Mouse (Mus musculus) heart, embryonic 11.5 days (tissue): ENCODE data around the gene Snx9. TPM values are rescaled to one million over a fixed set of nuclear protein-coding genes. Genes with fewer than 3 reads are reported as not detected.

Experiments
- ATAC-seq: fragments of 200-750 bp; cut with Nextera tagmentation; replicated peaks from 2 replicates; pipeline ENCODE4 v1.8.0; 2017; ENCODE audit warnings: moderate library complexity; ENCODE audit not compliant: insufficient number of reproducible peaks, low FRiP score, low TSS enrichment
- H3K27ac ChIP-seq: fragments of 300-500 bp; sonication (generic); 2 replicates; pipeline ENCODE4 v1.5.1; 2014; ENCODE audit warnings: mild to moderate bottlenecking, low read depth, low read length
- H3K27me3 ChIP-seq: fragments of 300-500 bp; sonication (generic); 2 replicates; pipeline ENCODE4 v1.6.1; 2014; ENCODE audit warnings: mild to moderate bottlenecking, low read length, mixed read lengths; ENCODE audit not compliant: control insufficient read depth, insufficient read depth
- H3K36me3 ChIP-seq: fragments of 300-500 bp; sonication (generic); 2 replicates; pipeline ENCODE4 v1.6.1; 2014; ENCODE audit warnings: mild to moderate bottlenecking, low read length, moderate library complexity, mixed read lengths; ENCODE audit not compliant: control insufficient read depth, insufficient read depth
- H3K4me1 ChIP-seq: fragments of 300-500 bp; sonication (generic); 2 replicates; pipeline ENCODE4 v1.6.1; 2014; ENCODE audit warnings: low read length; ENCODE audit not compliant: control insufficient read depth, insufficient read depth
- H3K4me2 ChIP-seq: fragments of 300-500 bp; sonication (generic); 2 replicates; pipeline ENCODE4 v1.6.1; 2014; ENCODE audit warnings: mild to moderate bottlenecking, moderate library complexity
- H3K4me3 ChIP-seq: fragments of 300-500 bp; sonication (generic); 2 replicates; pipeline ENCODE4 v1.5.1; 2014; ENCODE audit warnings: low read depth, low read length
- H3K9ac ChIP-seq: fragments of 300-500 bp; sonication (generic); 2 replicates; pipeline ENCODE4 v1.6.1; 2014; ENCODE audit warnings: mild to moderate bottlenecking, low read depth, low read length, moderate library complexity
- H3K9me3 ChIP-seq: fragments of 300-500 bp; sonication (generic); replicated peaks from 2 replicates; pipeline ENCODE4 v1.6.1; 2016; ENCODE audit warnings: low read length; ENCODE audit not compliant: control insufficient read depth
- WGBS: fragments of 180-500 bp; shearing (Covaris S2); extraction: QIAGEN DNeasy Blood & Tissue Kit; methylation state at CpG from one replicate; pipeline ENCODE4 v1.1.7; 2014; ENCODE audit not compliant: insufficient replicate concordance; 5-methylcytosine and 5-hydroxymethylcytosine counted together
- polyA plus RNA-seq: library from polyadenylated mRNA; unstranded; fragments of >200 nt; fragmentation: Nextera tagmentation; extraction: Ambion mirVana; gene quantifications from 2 replicates; pipeline ENCODE4 v1.2.1, GENCODE M21; 2014

The Snx9 gene
- polyA plus RNA-seq, 1 experiment from 2014 or later, result 26.5 TPM

GRCm38 (mm10) chr17:5886943-5887800 is 46.0 kb downstream of the Snx9 start:
- no peak overlapping the region for H3K4me2 ChIP-seq
- no peaks in the 10 kb centered on the region for H3K27me3 ChIP-seq
- 68% methylated on average over 20 of the region's 20 CpGs for WGBS
- no peaks in the 10 kb centered on the region; the same call in 1 of the 2 replicates for H3K36me3 ChIP-seq
- no peak overlapping the region for H3K27ac ChIP-seq
- H3K4me1 ChIP-seq, result peaks cover 12% of the 10 kb centered on the region
- ATAC-seq, result no peak
- no peak overlapping the region for H3K4me3 ChIP-seq
- no peaks in the 10 kb centered on the region for H3K9me3 ChIP-seq
- no peak overlapping the region for H3K9ac ChIP-seq

- Histone ChIP-seq H3K27ac (no peak overlapping the region), H3K27me3 (no peaks in the 10 kb centered on the region), H3K4me2 (no peak overlapping the region), H3K36me3 (no peaks in the 10 kb centered on the region; the same call in 1 of the 2 replicates), H3K9ac (no peak overlapping the region), H3K4me1 (peaks cover 19% of the 10 kb centered on the region), H3K4me3 (no peak overlapping the region), H3K9me3 (no peaks in the 10 kb centered on the region)
- ATAC-seq, result no peak
- 15% methylated on average over 8 of the region's 8 CpGs for WGBS
Measured at GRCm38 (mm10) chr17:5890429-5890828, 49.3 kb downstream of the Snx9 start.

- H3K27me3 ChIP-seq, result no peaks in the 10 kb centered on the region
- H3K4me3 ChIP-seq, result no peak overlapping the region
- H3K4me1 ChIP-seq, result peaks cover 17% of the 10 kb centered on the region
- no peak overlapping the region for H3K4me2 ChIP-seq
- 77% methylated on average over 9 of the region's 9 CpGs for WGBS
- H3K9me3 ChIP-seq, result no peaks in the 10 kb centered on the region
- H3K9ac ChIP-seq, result no peak overlapping the region
- peak overlapping the region; percentile 42 for H3K27ac ChIP-seq
- no peaks in the 10 kb centered on the region; the same call in 1 of the 2 replicates for H3K36me3 ChIP-seq
- 0 out of 2 replicates have a peak, but pooled peaks have one; percentile 37 for ATAC-seq
Measured at GRCm38 (mm10) chr17:5891933-5892683, 51.0 kb downstream of the Snx9 start.

- Histone ChIP-seq H3K4me3 (no peak overlapping the region), H3K9me3 (no peaks in the 10 kb centered on the region), H3K27ac (peak overlapping the region; percentile 42; the same call in 1 of the 2 replicates), H3K4me2 (no peak overlapping the region), H3K4me1 (peaks cover 17% of the 10 kb centered on the region), H3K27me3 (no peaks in the 10 kb centered on the region), H3K9ac (no peak overlapping the region), H3K36me3 (no peaks in the 10 kb centered on the region; the same call in 1 of the 2 replicates)
- 20% methylated on average over 7 of the region's 7 CpGs for WGBS
- ATAC-seq, result peak; percentile 52; the same call in 1 of the 2 replicates
Measured at GRCm38 (mm10) chr17:5893092-5893491, 52.0 kb downstream of the Snx9 start.

GRCm38 (mm10) chr17:5893574-5894148 is 52.5 kb downstream of the Snx9 start:
- ATAC-seq, result no peak
- H3K36me3 ChIP-seq, result no peaks in the 10 kb centered on the region; the same call in 1 of the 2 replicates
- H3K9ac ChIP-seq, result no peak overlapping the region
- H3K27me3 ChIP-seq, result no peaks in the 10 kb centered on the region
- H3K4me2 ChIP-seq, result no peak overlapping the region
- H3K4me1 ChIP-seq, result peaks cover 17% of the 10 kb centered on the region
- H3K9me3 ChIP-seq, result no peaks in the 10 kb centered on the region
- peak overlapping the region; percentile 42; the same call in 1 of the 2 replicates for H3K27ac ChIP-seq
- 74% methylated on average over 7 of the region's 7 CpGs for WGBS
- no peak overlapping the region for H3K4me3 ChIP-seq

- Histone ChIP-seq H3K4me3 (no peak overlapping the region), H3K27ac (no peak overlapping the region), H3K4me1 (peaks cover 17% of the 10 kb centered on the region), H3K36me3 (peaks cover 7% of the 10 kb centered on the region; the same call in 1 of the 2 replicates), H3K27me3 (no peaks in the 10 kb centered on the region), H3K9me3 (no peaks in the 10 kb centered on the region), H3K4me2 (no peak overlapping the region), H3K9ac (no peak overlapping the region)
- no peak for ATAC-seq
- 40% methylated on average over 4 of the region's 4 CpGs for WGBS
Measured at GRCm38 (mm10) chr17:5896066-5896465, 54.9 kb downstream of the Snx9 start.

GRCm38 (mm10) chr17:5896607-5897006 is 55.5 kb downstream of the Snx9 start:
- Histone ChIP-seq H3K4me1 (peaks cover 17% of the 10 kb centered on the region), H3K9me3 (no peaks in the 10 kb centered on the region), H3K4me3 (no peak overlapping the region), H3K27ac (no peak overlapping the region), H3K4me2 (no peak overlapping the region), H3K27me3 (no peaks in the 10 kb centered on the region), H3K9ac (no peak overlapping the region), H3K36me3 (peaks cover 7% of the 10 kb centered on the region; the same call in 1 of the 2 replicates)
- WGBS, result 71% methylated on average over 7 of the region's 7 CpGs
- no peak for ATAC-seq
